Mouse (Mus musculus): Measurements from ENCODE around the gene Ddr1. TPM values are rescaled to one million over a fixed set of nuclear protein-coding genes. Genes with fewer than 3 reads are reported as not detected.

Ddr1 gene
- total and polyA plus RNA-seq, 2 experiments = 0.55 to 1.5 TPM

GRCm38 (mm10) chr17:35695289-35695688, 9.1 kb downstream of the Ddr1 start:
- H3K36me3 ChIP-seq (ENCODE audit: control insufficient read depth, insufficient read depth, low read length) = no peaks in the 10 kb centered on the region
- H3K9ac ChIP-seq (ENCODE audit: low read depth, low read length) = no peak overlapping the region
- WGBS = 92% methylated on average over 2 of the region's 2 CpGs
- no peak for DNase-seq (ENCODE audit: extremely low read depth, low read depth, low spot score)
- no peaks in the 10 kb centered on the region for H3K79me2 ChIP-seq (ENCODE audit: control insufficient read depth, insufficient read depth, low read length)
- TF ChIP-seq POLR2A (IDR thresholded peaks at IDR 0.05; ENCODE audit: extremely low read depth, insufficient read depth, low read length) (no peak), CTCF (IDR thresholded peaks at IDR 0.05; ENCODE audit: low read depth, low read length) (peak; percentile 19; the same call in 1 of the 2 replicates)
- peaks cover 2% of the 10 kb centered on the region; the same call in 1 of the 2 replicates for H3K27me3 ChIP-seq (ENCODE audit: control insufficient read depth, insufficient read depth, low read length)
- H3K27ac ChIP-seq (replicated peaks; ENCODE audit: insufficient read depth, low read depth, low read length) = no peak overlapping the region
- no peak overlapping the region for H3K4me3 ChIP-seq (ENCODE audit: insufficient read depth, low read depth, low read length)
- no peaks in the 10 kb centered on the region; the same call in 1 of the 2 replicates for H3K4me1 ChIP-seq (ENCODE audit: control insufficient read depth, insufficient read depth, low read length)

GRCm38 (mm10) chr17:35693906-35694305, 10.5 kb downstream of the Ddr1 start:
- Histone ChIP-seq H3K36me3 (ENCODE audit: control insufficient read depth, insufficient read depth, low read length) (no peaks in the 10 kb centered on the region), H3K4me3 (ENCODE audit: insufficient read depth, low read depth, low read length) (no peak overlapping the region), H3K4me1 (ENCODE audit: control insufficient read depth, insufficient read depth, low read length) (no peaks in the 10 kb centered on the region), H3K9ac (ENCODE audit: low read depth, low read length) (no peak overlapping the region), H3K79me2 (ENCODE audit: control insufficient read depth, insufficient read depth, low read length) (no peaks in the 10 kb centered on the region), H3K27me3 (ENCODE audit: control insufficient read depth, insufficient read depth, low read length) (peaks cover 3% of the 10 kb centered on the region; the same call in 1 of the 2 replicates), H3K27ac (replicated peaks; ENCODE audit: insufficient read depth, low read depth, low read length) (no peak overlapping the region)
- DNase-seq (ENCODE audit: extremely low read depth, low read depth, low spot score) = no peak
- WGBS = 86% methylated on average over 5 of the region's 5 CpGs
- TF ChIP-seq POLR2A (IDR thresholded peaks at IDR 0.05; ENCODE audit: extremely low read depth, insufficient read depth, low read length) = no peak
- no peak for TF ChIP-seq CTCF (IDR thresholded peaks at IDR 0.05; ENCODE audit: low read depth, low read length)

GRCm38 (mm10) chr17:35692368-35692767, 12.1 kb downstream of the Ddr1 start:
- H3K9ac ChIP-seq (ENCODE audit: low read depth, low read length) = no peak overlapping the region
- 77% methylated on average over 4 of the region's 4 CpGs for WGBS
- no peak overlapping the region for H3K27ac ChIP-seq (replicated peaks; ENCODE audit: insufficient read depth, low read depth, low read length)
- H3K4me3 ChIP-seq (ENCODE audit: insufficient read depth, low read depth, low read length) = no peak overlapping the region
- no peaks in the 10 kb centered on the region for H3K79me2 ChIP-seq (ENCODE audit: control insufficient read depth, insufficient read depth, low read length)
- H3K36me3 ChIP-seq (ENCODE audit: control insufficient read depth, insufficient read depth, low read length) = no peaks in the 10 kb centered on the region
- no peaks in the 10 kb centered on the region for H3K4me1 ChIP-seq (ENCODE audit: control insufficient read depth, insufficient read depth, low read length)
- TF ChIP-seq POLR2A (IDR thresholded peaks at IDR 0.05; ENCODE audit: extremely low read depth, insufficient read depth, low read length) (no peak), CTCF (IDR thresholded peaks at IDR 0.05; ENCODE audit: low read depth, low read length) (no peak)
- peaks cover 3% of the 10 kb centered on the region; the same call in 1 of the 2 replicates for H3K27me3 ChIP-seq (ENCODE audit: control insufficient read depth, insufficient read depth, low read length)
- DNase-seq (ENCODE audit: extremely low read depth, low read depth, low spot score) = no peak

- Histone ChIP-seq H3K27ac (replicated peaks; ENCODE audit: insufficient read depth, low read depth, low read length) (no peak overlapping the region), H3K9ac (ENCODE audit: low read depth, low read length) (no peak overlapping the region), H3K27me3 (ENCODE audit: control insufficient read depth, insufficient read depth, low read length) (peaks cover 3% of the 10 kb centered on the region; the same call in 1 of the 2 replicates), H3K79me2 (ENCODE audit: control insufficient read depth, insufficient read depth, low read length) (no peaks in the 10 kb centered on the region), H3K36me3 (ENCODE audit: control insufficient read depth, insufficient read depth, low read length) (no peaks in the 10 kb centered on the region), H3K4me1 (ENCODE audit: control insufficient read depth, insufficient read depth, low read length) (no peaks in the 10 kb centered on the region), H3K4me3 (ENCODE audit: insufficient read depth, low read depth, low read length) (no peak overlapping the region)
- 89% methylated on average over 4 of the region's 4 CpGs for WGBS
- TF ChIP-seq POLR2A (IDR thresholded peaks at IDR 0.05; ENCODE audit: extremely low read depth, insufficient read depth, low read length) (no peak), CTCF (IDR thresholded peaks at IDR 0.05; ENCODE audit: low read depth, low read length) (no peak)
- DNase-seq (ENCODE audit: extremely low read depth, low read depth, low spot score) = no peak
Measured at GRCm38 (mm10) chr17:35691811-35692210, 12.6 kb downstream of the Ddr1 start.

- Histone ChIP-seq H3K4me3 (ENCODE audit: insufficient read depth, low read depth, low read length) (no peak overlapping the region), H3K9ac (ENCODE audit: low read depth, low read length) (no peak overlapping the region), H3K4me1 (ENCODE audit: control insufficient read depth, insufficient read depth, low read length) (no peaks in the 10 kb centered on the region), H3K79me2 (ENCODE audit: control insufficient read depth, insufficient read depth, low read length) (no peaks in the 10 kb centered on the region), H3K27me3 (ENCODE audit: control insufficient read depth, insufficient read depth, low read length) (peaks cover 3% of the 10 kb centered on the region; the same call in 1 of the 2 replicates), H3K36me3 (ENCODE audit: control insufficient read depth, insufficient read depth, low read length) (no peaks in the 10 kb centered on the region), H3K27ac (replicated peaks; ENCODE audit: insufficient read depth, low read depth, low read length) (no peak overlapping the region)
- 92% methylated on average over 18 of the region's 18 CpGs for WGBS
- DNase-seq (ENCODE audit: extremely low read depth, low read depth, low spot score) = no peak
- TF ChIP-seq POLR2A (IDR thresholded peaks at IDR 0.05; ENCODE audit: extremely low read depth, insufficient read depth, low read length) (no peak), CTCF (IDR thresholded peaks at IDR 0.05; ENCODE audit: low read depth, low read length) (no peak)
Measured at GRCm38 (mm10) chr17:35689936-35690645, 14.3 kb downstream of the Ddr1 start.
